Mouse (Mus musculus) midbrain, embryonic 13.5 days (tissue): ENCODE measurements around the gene Timp1. TPM values are rescaled to one million over a fixed set of nuclear protein-coding genes. Genes with fewer than 3 reads are reported as not detected.
A peak's percentile ranks its signal among the peaks of the same experiment; 100 is the strongest.

Experiments used
- ATAC-seq: fragments of 200-750 bp; cut with Nextera tagmentation; 2 replicates; pipeline ENCODE4 v1.8.0; 2017; ENCODE audit warnings: mild to moderate bottlenecking, moderate TSS enrichment, moderate library complexity
- H3K27ac ChIP-seq: fragments of 300-500 bp; sonication (generic); 2 replicates; pipeline ENCODE4 v1.5.1; 2015; ENCODE audit warnings: inconsistent platforms, mild to moderate bottlenecking, moderate library complexity
- H3K27me3 ChIP-seq: fragments of 300-500 bp; sonication (generic); 2 replicates; pipeline ENCODE4 v1.6.1; 2015; ENCODE audit warnings: mild to moderate bottlenecking, inconsistent platforms
- H3K36me3 ChIP-seq: fragments of 300-500 bp; sonication (generic); 2 replicates; pipeline ENCODE4 v1.6.1; 2015; ENCODE audit warnings: mild to moderate bottlenecking, inconsistent platforms
- H3K4me1 ChIP-seq: fragments of 300-500 bp; sonication (generic); replicated peaks from 2 replicates; pipeline ENCODE4 v1.6.1; 2015; ENCODE audit warnings: inconsistent platforms
- H3K4me2 ChIP-seq: fragments of 300-500 bp; sonication (generic); replicated peaks from 2 replicates; pipeline ENCODE4 v1.6.1; 2015; ENCODE audit warnings: moderate library complexity, mild to moderate bottlenecking, inconsistent platforms
- H3K4me3 ChIP-seq: fragments of 300-500 bp; sonication (generic); replicated peaks from 2 replicates; pipeline ENCODE4 v1.5.1; 2015; ENCODE audit warnings: mild to moderate bottlenecking, inconsistent platforms
- H3K9ac ChIP-seq: fragments of 300-500 bp; sonication (generic); replicated peaks from 2 replicates; pipeline ENCODE4 v1.6.1; 2015; ENCODE audit warnings: mild to moderate bottlenecking, inconsistent platforms
- H3K9me3 ChIP-seq: fragments of 300-500 bp; sonication (generic); 2 replicates; pipeline ENCODE4 v1.6.1; 2016; ENCODE audit warnings: mild to moderate bottlenecking, inconsistent platforms
- WGBS: fragments of 180-500 bp; shearing (Covaris S2); methylation state at CpG from one replicate; pipeline ENCODE4 v1.1.7; 2015; 5-methylcytosine and 5-hydroxymethylcytosine counted together
- polyA plus RNA-seq: library from polyadenylated mRNA; unstranded; fragments of >200 nt; fragmentation: Nextera tagmentation; extraction: Ambion mirVana; gene quantifications from 2 replicates; pipeline ENCODE4 v1.2.1, GENCODE M21; 2015

Gene Timp1
- 2.9 and 3.5 TPM in 2 replicates for polyA plus RNA-seq

- H3K36me3 ChIP-seq, result no peaks in the 10 kb centered on the region
- no peaks in the 10 kb centered on the region for H3K27me3 ChIP-seq
- H3K4me2 ChIP-seq, result peak within 1 kb of the TSS; percentile 27
- no peak within 1 kb of the TSS for H3K27ac ChIP-seq
- WGBS, result 27% methylated on average over 18 of the region's 18 CpGs
- no peaks in the 10 kb centered on the region for H3K9me3 ChIP-seq
- H3K4me3 ChIP-seq, result no peak within 1 kb of the TSS
- ATAC-seq, result peak; percentile 66; the same call in 1 of the 2 replicates
- H3K4me1 ChIP-seq, result no peaks in the 10 kb centered on the region
- no peak within 1 kb of the TSS for H3K9ac ChIP-seq
Measured at GRCm38 (mm10) chrX:20869962-20870513, at the start of gene Timp1. Gene Timp1, plus strand, starts transcription at chrX:20870166.

GRCm38 (mm10) chrX:20828934-20829333, 41.0 kb upstream of the Timp1 start:
- ATAC-seq, result no peak

GRCm38 (mm10) chrX:20847232-20847631, 22.7 kb upstream of the Timp1 start:
- Histone ChIP-seq H3K4me1 (peaks cover 13% of the 10 kb centered on the region), H3K27ac (no peak overlapping the region), H3K27me3 (no peaks in the 10 kb centered on the region), H3K9me3 (no peaks in the 10 kb centered on the region; the same call in 1 of the 2 replicates), H3K4me2 (no peak overlapping the region), H3K4me3 (no peak overlapping the region), H3K9ac (no peak overlapping the region), H3K36me3 (peaks cover 14% of the 10 kb centered on the region)
- ATAC-seq, result no peak
- WGBS, result 88% methylated on average over 3 of the region's 3 CpGs

More at GRCm38 (mm10) chrX:20828934-20829333, 41.0 kb upstream of the Timp1 start:
- no peaks in the 10 kb centered on the region for H3K27me3 ChIP-seq
- H3K9me3 ChIP-seq, result no peaks in the 10 kb centered on the region
- no peaks in the 10 kb centered on the region for H3K4me1 ChIP-seq
- H3K9ac ChIP-seq, result no peak overlapping the region
- no peaks in the 10 kb centered on the region for H3K36me3 ChIP-seq
- WGBS, result 36% methylated on average over 5 of the region's 5 CpGs
- H3K4me2 ChIP-seq, result no peak overlapping the region
- no peak overlapping the region for H3K27ac ChIP-seq
- H3K4me3 ChIP-seq, result no peak overlapping the region

DNA sequence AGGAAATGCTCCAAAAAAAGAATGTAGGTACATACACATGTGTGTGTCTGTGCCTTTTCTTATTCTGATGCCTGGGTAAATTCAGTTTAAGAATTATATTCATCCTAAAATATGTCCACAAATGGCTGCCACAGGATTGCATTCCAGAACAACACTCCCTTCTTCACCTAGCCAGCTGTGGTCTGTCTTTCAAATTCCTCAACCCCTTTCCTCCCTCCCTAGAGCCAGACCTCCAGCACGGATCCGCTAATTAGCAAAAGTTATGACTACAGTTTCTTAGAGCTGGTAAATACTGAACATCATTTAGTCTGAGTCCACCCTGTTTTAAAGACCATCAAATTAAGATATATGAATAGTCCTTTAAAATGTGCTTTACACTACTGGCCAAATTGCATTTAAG, 22.1 kb upstream of the Timp1 start:
- peaks cover 15% of the 10 kb centered on the region for H3K36me3 ChIP-seq
- H3K27me3 ChIP-seq, result no peaks in the 10 kb centered on the region
- ATAC-seq, result peak; percentile 25
- H3K9me3 ChIP-seq, result no peaks in the 10 kb centered on the region; the same call in 1 of the 2 replicates
- WGBS, result 25% methylated on average over 2 of the region's 2 CpGs
- no peak overlapping the region for H3K4me3 ChIP-seq
- peak overlapping the region; percentile 38 for H3K4me2 ChIP-seq
- peak overlapping the region; percentile 69 for H3K27ac ChIP-seq
- H3K9ac ChIP-seq, result no peak overlapping the region
- peaks cover 13% of the 10 kb centered on the region for H3K4me1 ChIP-seq

DNA sequence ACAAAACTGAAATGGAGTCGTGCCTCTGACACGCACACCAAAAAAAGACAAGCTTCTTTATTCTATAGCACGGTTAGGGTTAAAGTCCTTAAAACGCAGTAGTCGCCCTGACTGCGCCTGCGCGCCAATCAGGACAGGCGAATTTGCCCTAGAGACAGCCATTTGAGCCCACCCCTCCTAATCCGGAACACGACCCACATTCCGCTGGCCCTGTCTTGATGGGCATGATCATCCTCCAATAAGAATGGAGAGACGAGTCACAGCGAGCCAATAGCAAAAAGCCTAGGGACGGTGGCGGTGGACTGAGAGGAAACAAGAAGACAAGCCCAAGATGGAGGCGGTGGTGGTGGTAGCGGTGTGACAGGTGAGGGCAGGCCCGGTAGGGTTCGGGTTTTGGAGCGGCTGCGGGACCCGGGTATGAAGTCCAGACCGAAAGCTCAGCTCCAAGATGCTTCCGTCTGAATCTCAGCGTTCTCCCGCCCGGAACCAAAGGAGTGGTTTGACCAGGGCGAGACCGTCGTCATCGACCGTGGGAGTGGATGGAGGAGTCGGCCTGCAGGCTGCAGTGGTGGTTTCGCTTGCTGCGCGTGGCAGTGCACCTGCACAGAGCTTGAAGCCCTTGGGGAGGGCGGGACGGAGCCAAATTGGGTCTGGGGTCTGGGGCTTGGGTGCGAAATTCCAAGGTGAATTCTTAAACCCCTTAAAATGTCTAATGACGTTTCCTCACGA, 21.5 kb upstream of the Timp1 start:
- Histone ChIP-seq H3K36me3 (peaks cover 21% of the 10 kb centered on the region), H3K9me3 (no peaks in the 10 kb centered on the region; the same call in 1 of the 2 replicates), H3K4me1 (peaks cover 13% of the 10 kb centered on the region), H3K27ac (peak overlapping the region; percentile 69), H3K27me3 (no peaks in the 10 kb centered on the region), H3K4me3 (peak overlapping the region; percentile 61), H3K9ac (peak overlapping the region; percentile 79), H3K4me2 (peak overlapping the region; percentile 64)
- ATAC-seq, result peak; percentile 99
- WGBS, result 18% methylated on average over 42 of the region's 42 CpGs

- H3K27me3 ChIP-seq, result no peaks in the 10 kb centered on the region
- H3K4me1 ChIP-seq, result peaks cover 13% of the 10 kb centered on the region
- H3K36me3 ChIP-seq, result peaks cover 50% of the 10 kb centered on the region
- no peak overlapping the region for H3K4me2 ChIP-seq
- no peak overlapping the region for H3K4me3 ChIP-seq
- H3K9me3 ChIP-seq, result no peaks in the 10 kb centered on the region; the same call in 1 of the 2 replicates
- WGBS, result 98% methylated on average over 7 of the region's 7 CpGs
- H3K9ac ChIP-seq, result no peak overlapping the region
- ATAC-seq, result no peak
- no peak overlapping the region for H3K27ac ChIP-seq
Measured at GRCm38 (mm10) chrX:20853794-20854193, 16.2 kb upstream of the Timp1 start.

GRCm38 (mm10) chrX:20861453-20862104, 8.4 kb upstream of the Timp1 start:
- H3K4me1 ChIP-seq, result no peaks in the 10 kb centered on the region
- H3K27me3 ChIP-seq, result no peaks in the 10 kb centered on the region
- no peaks in the 10 kb centered on the region for H3K9me3 ChIP-seq
- peaks cover 34% of the 10 kb centered on the region for H3K36me3 ChIP-seq
- no peak overlapping the region for H3K4me2 ChIP-seq
- WGBS, result 45% methylated on average over 5 of the region's 5 CpGs
- no peak overlapping the region for H3K27ac ChIP-seq
- no peak overlapping the region for H3K4me3 ChIP-seq
- H3K9ac ChIP-seq, result no peak overlapping the region
- ATAC-seq, result no peak

DNA sequence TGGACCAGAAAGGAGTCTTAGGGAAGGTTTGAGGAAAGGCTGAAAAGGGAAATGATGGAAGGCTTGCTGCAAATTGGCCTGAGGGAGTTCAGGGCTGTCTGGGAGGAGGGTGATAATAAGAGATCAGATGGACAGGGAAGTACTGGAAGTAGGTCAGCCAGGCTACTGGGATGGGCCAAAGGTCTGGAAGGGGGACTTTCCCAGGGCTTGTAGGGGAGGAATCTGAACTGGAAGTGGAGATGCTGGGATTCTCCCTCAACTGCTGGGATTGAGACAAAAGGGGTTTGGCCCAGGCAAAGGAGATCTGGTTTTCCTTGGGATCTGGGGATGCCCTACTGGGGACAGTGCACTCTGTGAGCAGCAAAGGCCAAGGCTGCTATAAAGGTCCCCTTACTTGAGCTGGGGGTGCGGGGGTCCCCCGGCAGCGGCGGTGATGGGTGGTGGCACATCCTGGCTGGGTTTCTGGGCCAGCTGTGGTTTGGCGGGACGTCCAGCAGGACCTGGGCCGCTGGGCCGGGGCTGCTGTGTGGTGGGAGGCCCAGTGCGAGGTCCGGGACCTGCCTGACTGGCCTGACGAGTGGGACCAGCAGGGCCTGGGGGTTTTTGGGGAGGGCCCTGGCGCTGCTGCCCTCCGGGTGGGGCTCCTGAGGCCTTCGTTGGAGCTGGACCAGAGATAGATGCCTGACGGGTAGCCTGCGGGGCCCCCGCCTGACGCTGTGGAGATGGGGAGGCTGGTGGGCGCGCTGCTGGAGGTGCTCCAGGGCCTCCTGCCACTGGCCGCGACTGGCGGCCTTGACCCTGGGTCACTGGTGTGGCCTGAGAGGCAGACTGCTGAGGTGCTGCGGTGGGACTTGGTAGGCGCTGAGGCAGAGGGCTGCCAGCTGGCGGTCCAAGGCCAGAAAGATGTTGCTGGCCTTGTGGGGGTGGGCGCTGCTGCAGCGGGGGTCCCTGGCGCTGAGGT, 7.6 kb upstream of the Timp1 start:
- 39% methylated on average over 24 of the region's 29 CpGs for WGBS

DNA sequence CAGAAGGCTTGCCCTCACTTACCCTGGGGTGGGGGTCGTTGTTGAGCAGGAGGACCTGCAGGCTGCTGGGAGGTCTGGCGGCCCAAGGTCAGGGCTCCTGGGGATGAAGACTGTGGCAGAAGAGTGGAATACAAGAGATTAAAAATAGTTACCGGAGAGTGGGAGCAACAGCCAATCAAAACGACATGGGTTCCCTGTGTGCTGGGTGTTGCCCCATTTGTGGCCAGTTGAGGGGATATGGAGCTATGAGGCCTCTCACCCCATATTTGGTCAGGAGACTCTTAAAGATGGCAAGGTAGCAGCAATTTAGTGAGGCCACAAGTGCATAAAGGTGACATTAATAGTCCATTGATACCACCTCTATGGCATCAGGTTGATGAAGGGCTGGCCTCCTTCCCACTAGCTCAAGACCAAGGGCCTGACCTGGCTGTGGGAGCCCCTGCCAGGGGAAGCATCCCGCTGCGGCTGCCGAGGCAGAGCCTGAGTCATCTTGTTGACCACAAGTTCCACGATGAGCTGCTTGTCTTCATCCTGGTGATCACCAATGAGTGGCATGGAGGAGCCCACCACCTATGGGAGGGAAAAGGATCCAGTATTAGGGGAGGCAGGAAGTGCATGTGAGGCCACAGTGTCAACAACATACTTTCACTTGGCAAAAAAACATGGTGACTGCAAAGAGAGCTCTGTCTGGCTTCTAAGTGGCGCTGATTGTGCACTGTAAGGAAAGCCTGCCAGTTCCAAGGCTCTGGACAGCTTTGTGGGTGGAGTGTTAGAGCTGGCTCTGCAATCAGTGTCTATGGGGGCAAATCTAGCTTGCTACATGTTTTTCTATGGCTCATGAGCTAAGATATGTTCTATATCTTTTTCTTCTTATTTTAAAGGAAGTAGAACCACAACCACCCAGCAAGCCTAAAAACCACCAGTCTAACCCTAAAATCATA, 6.5 kb upstream of the Timp1 start:
- H3K27me3 ChIP-seq, result no peaks in the 10 kb centered on the region
- H3K36me3 ChIP-seq, result peaks cover 17% of the 10 kb centered on the region
- no peak overlapping the region for H3K9ac ChIP-seq
- WGBS, result 91% methylated on average over 9 of the region's 9 CpGs
- no peak overlapping the region for H3K27ac ChIP-seq
- peak; percentile 7; the same call in 1 of the 2 replicates for ATAC-seq
- H3K4me3 ChIP-seq, result no peak overlapping the region
- H3K9me3 ChIP-seq, result no peaks in the 10 kb centered on the region
- H3K4me2 ChIP-seq, result no peak overlapping the region
- H3K4me1 ChIP-seq, result no peaks in the 10 kb centered on the region

More for the DNA sequence above, 7.6 kb upstream of the Timp1 start:
- peaks cover 26% of the 10 kb centered on the region for H3K36me3 ChIP-seq
- no peaks in the 10 kb centered on the region for H3K9me3 ChIP-seq
- H3K27ac ChIP-seq, result no peak overlapping the region
- no peaks in the 10 kb centered on the region for H3K4me1 ChIP-seq
- no peak overlapping the region for H3K4me2 ChIP-seq
- H3K9ac ChIP-seq, result no peak overlapping the region
- H3K27me3 ChIP-seq, result no peaks in the 10 kb centered on the region
- no peak overlapping the region for H3K4me3 ChIP-seq
- ATAC-seq, result peak; percentile 31; the same call in 1 of the 2 replicates

GRCm38 (mm10) chrX:20868091-20868490, 1.9 kb upstream of the Timp1 start:
- no peaks in the 10 kb centered on the region for H3K4me1 ChIP-seq
- H3K27me3 ChIP-seq, result no peaks in the 10 kb centered on the region
- peaks cover 6% of the 10 kb centered on the region; the same call in 1 of the 2 replicates for H3K36me3 ChIP-seq
- no peak overlapping the region for H3K4me3 ChIP-seq
- 76% methylated on average over 4 of the region's 4 CpGs for WGBS
- no peak overlapping the region for H3K4me2 ChIP-seq
- no peak overlapping the region for H3K27ac ChIP-seq
- no peak overlapping the region for H3K9ac ChIP-seq
- no peak for ATAC-seq
- no peaks in the 10 kb centered on the region for H3K9me3 ChIP-seq
